Mouse (Mus musculus): ENCODE data around the gene Ahr.

Gene Ahr

DNA sequence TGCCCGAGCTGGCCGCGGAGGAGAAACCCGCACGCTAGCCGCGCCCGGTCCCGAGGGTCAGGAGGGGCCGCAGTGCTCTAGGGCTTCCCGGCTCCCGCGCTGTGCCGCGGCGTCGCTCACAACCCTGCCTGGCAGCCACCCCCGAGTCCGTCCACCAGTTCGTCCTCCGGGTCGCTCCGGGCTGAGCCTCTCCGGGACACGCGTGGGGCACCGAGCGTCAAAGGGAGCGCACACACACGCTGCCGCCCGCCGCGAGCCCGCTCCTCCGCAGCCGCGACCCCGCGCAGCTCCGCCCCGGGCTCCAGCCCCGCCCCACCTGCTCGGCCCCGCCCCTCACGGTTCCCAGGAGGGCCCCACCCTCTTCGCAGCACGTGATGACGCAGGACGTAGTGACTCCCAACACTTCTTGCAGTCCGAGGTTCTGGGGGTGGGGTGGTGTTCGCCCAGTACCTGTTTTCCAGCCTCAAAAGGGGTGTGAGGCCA lies at the start of gene Ahr:
Gene Ahr, minus strand, starts transcription at position 285 of the 483 bp plus-strand sequence.
- DNase-seq (ENCODE audit: low spot score in 2 of 2), result peak; percentile 81 to 90

DNA sequence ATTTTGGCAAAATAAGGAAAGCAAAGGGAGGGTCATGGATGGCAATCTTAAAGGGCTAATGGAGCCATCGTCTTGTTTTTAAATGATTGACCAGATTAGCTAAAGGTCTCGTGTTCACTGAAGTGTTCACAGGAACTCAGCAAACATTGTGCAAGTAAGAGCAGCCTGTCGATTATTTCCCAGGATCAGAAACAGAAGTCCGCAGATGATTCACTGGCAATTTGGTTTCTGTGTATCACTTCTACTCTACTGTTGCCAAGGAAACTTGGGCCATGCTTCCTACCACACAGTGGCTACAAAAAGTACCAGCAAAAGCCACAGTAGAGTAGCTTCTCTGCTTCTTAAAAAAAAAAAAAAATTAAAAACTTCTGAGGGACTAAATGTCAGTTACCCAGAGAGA lies 44.0 kb upstream of the Ahr start:
- no peak for DNase-seq (ENCODE audit: low spot score in 2 of 2)

DNA sequence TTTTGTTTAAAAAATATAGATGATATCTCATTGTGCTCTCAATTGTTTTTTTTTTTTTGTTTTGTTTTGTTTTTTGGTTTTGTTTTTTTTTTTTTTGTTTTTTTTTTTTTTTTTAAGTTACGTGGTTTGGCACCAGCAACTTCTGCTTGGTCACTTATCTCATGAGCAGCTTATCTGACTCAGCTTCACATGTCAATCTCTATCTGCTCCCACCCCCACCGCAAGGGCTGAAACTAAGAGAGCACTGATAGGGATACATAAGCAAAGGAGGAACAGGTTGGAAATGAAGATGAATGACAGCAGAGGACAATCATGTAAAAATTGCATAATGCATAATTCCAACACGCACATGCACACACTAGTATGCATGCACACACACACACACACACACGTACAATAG lies 41.3 kb upstream of the Ahr start:
- no peak for DNase-seq (ENCODE audit: low spot score in 2 of 2)

DNA sequence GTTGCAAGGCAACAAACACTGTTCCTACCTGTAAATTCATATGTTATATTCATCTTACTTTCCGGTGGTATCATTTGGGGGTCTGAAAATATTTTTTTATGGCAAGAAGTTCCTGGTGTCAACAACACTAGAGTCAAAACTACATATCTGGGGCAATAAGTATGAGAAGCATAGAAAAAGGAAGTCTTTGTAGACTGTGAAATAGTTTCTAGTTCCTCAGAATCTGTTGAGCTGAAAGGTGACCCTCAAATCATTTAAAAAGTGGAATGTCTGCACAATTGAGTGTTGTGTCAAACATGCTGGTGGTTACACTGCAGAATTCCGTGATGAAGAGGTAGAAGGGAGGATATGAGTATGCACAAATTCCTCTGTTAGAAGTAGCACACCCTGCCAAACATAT lies 38.9 kb upstream of the Ahr start:
- DNase-seq (ENCODE audit: low spot score in 2 of 2), result no peak

- no peak for DNase-seq (ENCODE audit: low spot score in 2 of 2)
Measured at GRCm38 (mm10) chr12:35562826-35563225, 28.0 kb upstream of the Ahr start.

GRCm38 (mm10) chr12:35558868-35559267 lies 24.0 kb upstream of the Ahr start:
- no peak for DNase-seq (ENCODE audit: low spot score in 2 of 2)

GRCm38 (mm10) chr12:35555925-35556324 lies 21.1 kb upstream of the Ahr start:
- no peak for DNase-seq (ENCODE audit: low spot score in 2 of 2)

GRCm38 (mm10) chr12:35554309-35554708 lies 19.5 kb upstream of the Ahr start:
- DNase-seq (ENCODE audit: low spot score in 2 of 2), result no peak

GRCm38 (mm10) chr12:35553174-35553573 lies 18.3 kb upstream of the Ahr start:
- no peak for DNase-seq (ENCODE audit: low spot score in 2 of 2)

DNA sequence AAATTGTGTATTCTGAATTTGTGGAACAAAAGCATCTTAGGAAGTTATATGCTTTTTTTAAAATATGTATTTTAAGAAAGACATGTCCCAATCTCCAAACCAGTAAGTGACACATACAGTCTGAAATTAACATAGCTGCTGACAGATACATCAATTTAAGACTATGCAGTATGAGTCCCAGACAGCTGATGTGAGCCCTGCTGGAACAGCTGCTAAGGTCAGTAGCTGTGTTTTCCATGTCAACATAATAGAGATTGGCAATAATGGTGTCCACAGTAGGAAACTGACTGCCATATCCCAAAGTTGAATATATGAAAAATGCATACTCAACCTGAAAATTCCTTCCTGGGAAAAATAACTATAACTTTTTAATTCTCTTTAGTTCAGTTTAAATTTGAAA lies 15.5 kb upstream of the Ahr start:
- DNase-seq (ENCODE audit: low spot score in 2 of 2), result no peak

DNA sequence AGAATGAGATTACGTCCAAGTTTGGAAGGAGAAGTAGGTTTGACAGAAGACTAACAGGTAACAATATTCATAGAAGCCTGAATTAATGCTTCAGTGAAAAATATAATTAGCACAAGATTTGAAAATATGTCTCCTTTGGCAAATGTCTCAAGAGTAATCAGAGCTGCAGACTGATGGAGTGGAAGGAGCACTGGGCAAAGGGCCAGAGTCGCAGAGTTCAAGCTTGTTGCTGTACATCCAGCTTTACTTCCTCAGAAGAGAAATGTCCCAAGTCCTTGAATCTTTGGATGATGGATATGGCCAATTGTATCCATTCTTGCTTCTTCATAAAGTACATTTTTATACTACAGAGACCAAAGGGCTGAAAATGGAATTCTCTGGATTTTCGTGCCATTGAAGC lies 8.0 kb upstream of the Ahr start:
- DNase-seq (ENCODE audit: low spot score in 2 of 2), result no peak

DNA sequence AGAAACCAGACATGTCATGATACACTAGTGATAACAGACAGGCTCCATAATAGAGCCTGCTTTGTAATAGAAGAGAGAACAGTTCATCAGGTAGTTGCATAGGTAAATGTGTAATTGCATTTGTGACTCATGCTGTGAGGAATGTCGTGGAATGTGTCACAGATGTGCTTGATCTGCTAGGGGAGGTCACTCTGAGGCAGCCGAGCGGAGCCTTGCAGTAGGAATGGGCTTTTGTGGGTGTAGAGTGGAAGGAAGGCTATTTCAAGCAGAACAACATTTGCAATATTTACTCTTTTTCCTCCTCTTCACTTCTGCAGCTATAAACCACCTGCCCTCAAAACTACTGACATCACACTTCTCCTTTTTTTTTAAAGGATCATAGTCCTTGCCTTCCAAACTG lies 4.0 kb upstream of the Ahr start:
- no peak for DNase-seq (ENCODE audit: low spot score in 2 of 2)

DNA sequence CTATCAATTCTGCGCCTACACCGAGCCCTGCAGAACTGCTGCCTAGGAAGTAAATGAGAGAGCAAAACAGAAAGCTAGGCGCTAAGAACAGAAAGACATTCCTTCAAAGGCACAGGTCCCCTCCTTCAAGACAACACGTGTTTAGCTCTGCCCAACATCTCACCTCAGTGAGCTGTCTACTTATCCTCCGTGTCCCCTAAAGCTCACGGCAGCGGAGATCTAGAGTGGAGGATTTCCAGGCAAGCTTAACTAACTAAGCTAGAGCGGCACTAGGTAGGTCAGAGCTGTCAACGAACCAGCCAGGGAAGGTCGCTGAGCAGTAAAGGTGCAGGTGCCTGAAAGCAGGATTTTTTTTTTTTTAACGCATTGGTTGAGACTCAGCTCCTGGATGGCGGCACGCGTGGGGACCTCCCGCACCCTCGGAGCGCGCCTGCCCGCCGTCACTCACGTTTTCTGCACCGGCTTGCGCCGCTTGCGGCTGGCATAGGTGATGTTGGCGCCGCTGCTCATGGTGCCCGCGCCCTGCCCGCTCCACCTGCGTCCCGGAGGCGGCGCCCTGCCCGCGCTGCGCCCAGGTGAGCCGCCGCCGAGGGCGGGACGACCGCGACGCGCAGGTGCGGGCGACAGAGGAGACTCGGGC lies 604 bp downstream of the Ahr start:
- DNase-seq (ENCODE audit: low spot score in 2 of 2), result peak; percentile 20 to 37

DNA sequence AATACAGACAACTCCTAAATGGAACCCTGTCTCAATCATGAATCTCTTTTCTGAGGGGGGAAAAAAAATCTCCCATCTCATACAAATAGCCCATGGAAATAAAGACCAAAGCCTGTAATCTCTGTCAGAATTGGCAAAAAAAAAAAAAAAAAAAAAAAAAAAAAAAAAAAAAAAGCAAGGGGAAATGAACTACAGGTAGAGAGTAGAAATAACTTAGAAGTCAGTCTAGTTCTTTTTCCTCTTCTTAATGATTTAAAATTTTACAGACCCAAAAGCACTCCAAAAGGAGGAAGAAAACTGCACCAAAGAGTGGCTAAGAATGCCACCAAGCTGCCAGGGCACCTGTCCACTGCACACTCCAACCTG lies 1.1 kb downstream of the Ahr start:
- no peak for DNase-seq (ENCODE audit: low spot score in 2 of 2)

DNA sequence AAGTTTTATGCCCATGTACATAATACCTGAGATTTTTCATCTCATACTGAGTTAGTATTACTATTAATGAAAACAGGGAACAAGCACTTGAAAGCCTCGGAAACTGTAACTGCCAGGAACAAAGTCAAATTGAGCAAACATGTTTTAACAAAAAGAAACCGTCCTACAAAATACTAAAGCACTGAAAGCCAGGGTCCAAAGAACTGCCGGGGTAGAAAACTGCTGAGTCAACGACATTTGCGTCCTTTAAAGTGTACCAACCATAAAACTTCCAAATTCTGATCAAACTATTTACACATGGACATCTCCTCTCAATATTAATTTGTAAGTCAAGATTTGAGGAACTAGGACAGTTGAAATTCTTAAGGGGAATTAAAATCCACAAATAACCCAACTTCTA lies 1.7 kb downstream of the Ahr start:
- no peak for DNase-seq (ENCODE audit: low spot score in 2 of 2)

DNA sequence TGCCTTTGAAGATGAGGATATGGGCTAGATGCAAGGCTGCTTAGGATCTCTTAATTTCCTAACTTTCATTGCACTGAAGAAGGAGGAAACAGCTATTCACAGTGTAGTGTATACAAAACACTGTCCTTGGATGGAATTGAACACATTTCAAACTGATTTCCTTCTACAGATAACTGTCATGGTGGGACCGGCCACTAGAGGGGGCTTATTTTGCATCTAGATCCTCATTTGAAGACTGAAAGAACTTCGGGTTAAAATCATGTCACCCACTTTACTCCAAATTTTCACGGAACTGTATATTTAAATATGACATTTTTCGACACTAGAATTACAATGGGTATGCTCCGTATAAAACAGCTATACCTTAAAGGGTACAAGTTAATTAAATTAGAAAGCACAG lies 2.7 kb downstream of the Ahr start:
- peak; percentile 50 to 73 for DNase-seq (ENCODE audit: low spot score in 2 of 2)

- no peak for DNase-seq (ENCODE audit: low spot score in 2 of 2)
Measured at GRCm38 (mm10) chr12:35530587-35530986, 4.3 kb downstream of the Ahr start.

GRCm38 (mm10) chr12:35527429-35527828 lies 7.4 kb downstream of the Ahr start:
- no peak for DNase-seq (ENCODE audit: low spot score in 2 of 2)

DNA sequence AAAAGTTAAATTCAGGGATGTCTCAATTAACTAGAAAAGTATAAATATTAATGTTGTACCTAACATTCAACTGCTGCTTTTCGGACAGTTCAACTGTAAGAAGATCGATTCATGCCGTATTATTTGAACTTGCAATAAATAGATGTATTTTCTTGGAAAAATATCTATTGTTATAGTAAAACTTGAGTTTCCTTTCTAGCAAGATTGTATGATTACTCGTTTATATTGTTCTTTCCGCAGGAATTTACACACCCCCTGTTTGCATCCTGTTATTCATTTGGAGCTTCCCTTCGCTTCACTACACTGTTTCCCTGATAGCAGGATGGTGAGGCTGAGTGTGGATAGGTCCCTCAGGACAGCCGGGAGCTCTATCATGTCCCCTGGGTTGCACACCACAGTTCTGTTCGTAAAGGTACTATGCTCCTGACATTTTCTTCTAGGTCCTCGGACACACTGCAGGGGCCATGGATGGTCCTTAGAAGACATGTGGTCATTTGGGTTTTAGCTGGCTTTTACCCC lies 12.2 kb downstream of the Ahr start:
- DNase-seq (ENCODE audit: low spot score in 2 of 2), result no peak

DNA sequence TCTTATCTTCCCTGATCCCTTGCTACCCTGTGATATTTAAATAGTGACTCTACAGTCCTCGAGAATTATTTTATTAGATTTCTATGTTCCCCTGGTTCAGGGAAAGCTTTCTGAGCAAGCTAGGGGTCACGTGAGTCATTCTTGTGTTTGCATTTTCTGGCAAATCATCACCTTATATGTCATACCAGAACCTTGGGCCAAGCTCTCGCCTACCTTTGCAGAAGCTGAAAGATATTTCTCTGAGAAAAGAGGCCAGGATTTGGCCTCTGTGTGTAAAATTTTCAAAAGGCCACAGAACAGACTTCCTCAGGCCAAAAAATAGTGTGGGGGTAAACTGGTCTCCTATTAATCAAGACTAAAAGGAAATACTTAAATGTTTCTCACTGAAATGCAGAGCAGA lies 19.2 kb downstream of the Ahr start:
- DNase-seq (ENCODE audit: low spot score in 2 of 2), result no peak

- no peak for DNase-seq (ENCODE audit: low spot score in 2 of 2)
Measured at GRCm38 (mm10) chr12:35514671-35515070, 20.2 kb downstream of the Ahr start.

GRCm38 (mm10) chr12:35510711-35511110 lies 24.1 kb downstream of the Ahr start:
- peak in 1 of 2 experiments; percentile 11 for DNase-seq (ENCODE audit: low spot score in 2 of 2)

- no peak for DNase-seq (ENCODE audit: low spot score in 2 of 2)
Measured at GRCm38 (mm10) chr12:35506383-35506782, 28.5 kb downstream of the Ahr start.

DNA sequence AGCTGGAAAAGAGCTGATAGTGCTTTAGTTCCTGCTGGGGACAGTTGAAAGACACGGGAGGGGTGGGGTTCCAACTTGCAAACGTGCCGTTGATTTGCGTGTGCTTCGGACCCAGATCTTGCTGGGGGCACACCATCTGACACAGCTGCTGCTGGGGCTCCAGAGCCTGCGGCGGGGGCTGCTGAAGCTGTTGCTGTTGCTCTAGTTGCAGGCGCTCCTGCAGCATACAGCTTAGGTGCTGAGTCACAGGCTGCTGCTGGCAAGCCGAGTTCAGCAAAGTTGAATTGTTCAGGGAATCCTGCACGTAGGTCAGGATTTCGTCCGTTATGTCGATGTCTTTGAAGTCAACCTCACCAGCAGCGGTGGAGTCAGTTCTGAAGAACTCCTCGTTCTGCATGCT lies 30.8 kb downstream of the Ahr start:
- no peak for DNase-seq (ENCODE audit: low spot score in 2 of 2)
